Mouse (Mus musculus) spleen, postnatal 10 days (tissue): ENCODE data around the gene Kmt5b.

Experiments
- DNase-seq, 2 experiments: peaks; one replicate each; pipeline ENCODE4 v3.0.0; 2021 to 2022; ENCODE audit warnings: low spot score in 2 of 2

Gene Kmt5b

GRCm38 (mm10) chr19:3768697-3769383, 1.6 kb downstream of the Kmt5b start:
- DNase-seq = peak in 1 of 2 experiments; percentile 96

GRCm38 (mm10) chr19:3769533-3769932, 2.3 kb downstream of the Kmt5b start:
- no peak for DNase-seq

- DNase-seq = peak in 1 of 2 experiments; percentile 30
Measured at GRCm38 (mm10) chr19:3774159-3774558, 6.9 kb downstream of the Kmt5b start.

- no peak for DNase-seq
Measured at GRCm38 (mm10) chr19:3778713-3779112, 11.5 kb downstream of the Kmt5b start.

GRCm38 (mm10) chr19:3790077-3790476, 22.9 kb downstream of the Kmt5b start:
- no peak for DNase-seq

- DNase-seq = no peak
Measured at GRCm38 (mm10) chr19:3805526-3805925, 38.3 kb downstream of the Kmt5b start.

- DNase-seq = no peak
Measured at GRCm38 (mm10) chr19:3810536-3811233, 43.5 kb downstream of the Kmt5b start.

GRCm38 (mm10) chr19:3814461-3814860, 47.2 kb downstream of the Kmt5b start:
- DNase-seq = no peak

GRCm38 (mm10) chr19:3815824-3816223, 48.6 kb downstream of the Kmt5b start:
- DNase-seq = no peak

GRCm38 (mm10) chr19:3819080-3819479, 51.9 kb downstream of the Kmt5b start:
- DNase-seq = no peak

GRCm38 (mm10) chr19:3819899-3820444, 52.8 kb downstream of the Kmt5b start:
- DNase-seq = no peak

GRCm38 (mm10) chr19:3825044-3825443, 57.8 kb downstream of the Kmt5b start:
- no peak for DNase-seq

GRCm38 (mm10) chr19:3829863-3830262, 62.6 kb downstream of the Kmt5b start:
- DNase-seq = no peak

GRCm38 (mm10) chr19:3831716-3832115, 64.5 kb downstream of the Kmt5b start:
- peak in 1 of 2 experiments; percentile 27 for DNase-seq

- peak in 1 of 2 experiments; percentile 22 for DNase-seq
Measured at GRCm38 (mm10) chr19:3832851-3833353, 65.7 kb downstream of the Kmt5b start.

GRCm38 (mm10) chr19:3834301-3834700, 67.1 kb downstream of the Kmt5b start:
- no peak for DNase-seq

- peak in 1 of 2 experiments; percentile 27 for DNase-seq
Measured at GRCm38 (mm10) chr19:3836791-3837190, 69.6 kb downstream of the Kmt5b start.

GRCm38 (mm10) chr19:3838931-3839330, 71.7 kb downstream of the Kmt5b start:
- no peak for DNase-seq

- DNase-seq = no peak
Measured at GRCm38 (mm10) chr19:3839686-3840085, 72.5 kb downstream of the Kmt5b start.

GRCm38 (mm10) chr19:3840214-3840651, 73.0 kb downstream of the Kmt5b start:
- DNase-seq = no peak

- DNase-seq = no peak
Measured at GRCm38 (mm10) chr19:3840685-3841084, 73.5 kb downstream of the Kmt5b start.

GRCm38 (mm10) chr19:3842359-3843148, 75.3 kb downstream of the Kmt5b start:
- no peak for DNase-seq
